Mouse (Mus musculus): ENCODE data around the gene App. TPM values are rescaled to one million over a fixed set of nuclear protein-coding genes. Genes with fewer than 3 reads are reported as not detected.

Gene App
- total and polyA plus RNA-seq, 2 experiments from 2014 or later = 433 to 493 TPM

GRCm38 (mm10) chr16:85136046-85136445, 37.5 kb downstream of the App start:
- no peak for ATAC-seq
- 77% methylated on average over 4 of the region's 4 CpGs for WGBS

GRCm38 (mm10) chr16:85133468-85133881, 40.1 kb downstream of the App start:
- TF ChIP-seq CTCF (IDR thresholded peaks at IDR 0.05; ENCODE audit: low read depth) = no peak
- no peak overlapping the region for H3K4me2 ChIP-seq (ENCODE audit: low read depth)
- H3K9ac ChIP-seq = no peak overlapping the region
- H3K27ac ChIP-seq (ENCODE audit: low read depth, low read length) = no peak overlapping the region
- ATAC-seq = no peak; the same call in 1 of the 2 replicates
- no peak for DNase-seq
- H3K4me3 ChIP-seq (ENCODE audit: low read depth, low read length) = no peak overlapping the region
- H3K36me3 ChIP-seq (ENCODE audit: insufficient read depth) = no peaks in the 10 kb centered on the region
- no peaks in the 10 kb centered on the region for H3K27me3 ChIP-seq (ENCODE audit: insufficient read depth, low read length)
- H3K9me3 ChIP-seq (ENCODE audit: low read length) = no peaks in the 10 kb centered on the region
- H3K4me1 ChIP-seq (ENCODE audit: insufficient read depth) = peaks cover 2% of the 10 kb centered on the region; the same call in 1 of the 2 replicates
- 59% methylated on average over 5 of the region's 5 CpGs for WGBS

More at GRCm38 (mm10) chr16:85136046-85136445, 37.5 kb downstream of the App start:
- no peak overlapping the region for H3K4me3 ChIP-seq (ENCODE audit: low read depth, low read length)
- TF ChIP-seq CTCF (IDR thresholded peaks at IDR 0.05; ENCODE audit: low read depth) = no peak
- no peaks in the 10 kb centered on the region for H3K27me3 ChIP-seq (ENCODE audit: insufficient read depth, low read length)
- no peaks in the 10 kb centered on the region for H3K9me3 ChIP-seq (ENCODE audit: low read length)
- no peak for DNase-seq
- H3K4me2 ChIP-seq (ENCODE audit: low read depth) = no peak overlapping the region
- no peak overlapping the region for H3K27ac ChIP-seq (ENCODE audit: low read depth, low read length)
- H3K4me1 ChIP-seq (ENCODE audit: insufficient read depth) = 0 out of 2 replicates have a peak, but pooled peaks cover 2% of the 10 kb centered on the region
- no peaks in the 10 kb centered on the region for H3K36me3 ChIP-seq (ENCODE audit: insufficient read depth)
- no peak overlapping the region for H3K9ac ChIP-seq

DNA sequence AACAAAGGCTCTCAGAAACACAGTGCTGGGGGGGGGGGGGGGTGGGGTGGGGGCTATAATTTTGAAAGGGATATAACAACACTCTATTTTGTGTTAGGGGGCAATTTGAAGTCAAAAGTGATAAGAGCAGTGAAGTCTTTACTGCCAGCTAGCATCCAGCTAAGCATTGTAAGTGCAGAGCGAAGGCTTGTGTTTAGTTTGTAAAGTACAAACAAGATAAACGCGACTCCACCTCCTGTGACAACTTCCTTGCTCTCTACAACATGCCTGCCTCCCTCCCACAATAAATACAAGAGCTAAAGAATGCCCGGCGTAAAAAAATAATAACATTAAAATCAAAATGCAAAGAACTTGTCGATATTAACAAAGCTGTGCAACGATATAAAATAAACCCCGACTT, 40.5 kb downstream of the App start:
- Histone ChIP-seq H3K4me1 (ENCODE audit: insufficient read depth) (peaks cover 6% of the 10 kb centered on the region), H3K4me2 (ENCODE audit: low read depth) (no peak overlapping the region), H3K4me3 (ENCODE audit: low read depth, low read length) (no peak overlapping the region), H3K9me3 (ENCODE audit: low read length) (no peaks in the 10 kb centered on the region), H3K9ac (no peak overlapping the region), H3K36me3 (ENCODE audit: insufficient read depth) (no peaks in the 10 kb centered on the region), H3K27ac (ENCODE audit: low read depth, low read length) (no peak overlapping the region), H3K27me3 (ENCODE audit: insufficient read depth, low read length) (no peaks in the 10 kb centered on the region)
- WGBS = 85% methylated on average over 8 of the region's 8 CpGs
- no peak for DNase-seq
- no peak for TF ChIP-seq CTCF (IDR thresholded peaks at IDR 0.05; ENCODE audit: low read depth)
- no peak for ATAC-seq

DNA sequence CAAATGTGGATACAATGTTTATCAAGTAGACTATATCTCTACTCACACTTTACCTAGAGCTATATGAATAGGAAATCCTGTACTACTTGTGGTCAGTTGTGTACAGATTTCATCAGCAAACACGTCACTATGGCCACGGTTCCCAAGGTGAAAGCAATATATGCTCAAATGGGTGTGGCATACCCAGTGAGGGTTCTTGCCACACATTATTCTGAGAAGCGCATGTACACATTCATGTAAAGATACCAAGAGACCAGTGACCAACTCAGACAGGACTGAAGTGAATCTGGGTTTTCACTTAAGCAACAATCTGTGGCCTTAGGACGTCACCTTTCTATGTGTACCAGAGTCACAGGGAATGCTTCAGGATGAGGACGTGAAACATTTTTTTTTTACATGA, 41.4 kb downstream of the App start:
- 89% methylated on average over 5 of the region's 5 CpGs for WGBS
- ATAC-seq = no peak
- H3K9me3 ChIP-seq (ENCODE audit: low read length) = no peaks in the 10 kb centered on the region

GRCm38 (mm10) chr16:85130861-85131556, 42.6 kb downstream of the App start:
- no peak for TF ChIP-seq CTCF (IDR thresholded peaks at IDR 0.05; ENCODE audit: low read depth)
- no peak overlapping the region for H3K9ac ChIP-seq
- no peak for ATAC-seq
- H3K27me3 ChIP-seq (ENCODE audit: insufficient read depth, low read length) = no peaks in the 10 kb centered on the region
- H3K4me3 ChIP-seq (ENCODE audit: low read depth, low read length) = no peak overlapping the region
- H3K9me3 ChIP-seq (ENCODE audit: low read length) = no peaks in the 10 kb centered on the region
- WGBS = 80% methylated on average over 7 of the region's 7 CpGs
- H3K27ac ChIP-seq (ENCODE audit: low read depth, low read length) = no peak overlapping the region
- DNase-seq = no peak
- H3K36me3 ChIP-seq (ENCODE audit: insufficient read depth) = no peaks in the 10 kb centered on the region
- H3K4me2 ChIP-seq (ENCODE audit: low read depth) = no peak overlapping the region
- H3K4me1 ChIP-seq (ENCODE audit: insufficient read depth) = peaks cover 13% of the 10 kb centered on the region

More for the DNA sequence above, 41.4 kb downstream of the App start:
- H3K4me1 ChIP-seq (ENCODE audit: insufficient read depth) = peaks cover 10% of the 10 kb centered on the region
- no peaks in the 10 kb centered on the region for H3K36me3 ChIP-seq (ENCODE audit: insufficient read depth)
- no peak overlapping the region for H3K27ac ChIP-seq (ENCODE audit: low read depth, low read length)
- no peaks in the 10 kb centered on the region for H3K27me3 ChIP-seq (ENCODE audit: insufficient read depth, low read length)
- DNase-seq = no peak
- no peak overlapping the region for H3K4me3 ChIP-seq (ENCODE audit: low read depth, low read length)
- no peak overlapping the region for H3K4me2 ChIP-seq (ENCODE audit: low read depth)
- H3K9ac ChIP-seq = no peak overlapping the region
- no peak for TF ChIP-seq CTCF (IDR thresholded peaks at IDR 0.05; ENCODE audit: low read depth)

GRCm38 (mm10) chr16:85128693-85129657, 44.6 kb downstream of the App start:
- H3K4me3 ChIP-seq (ENCODE audit: low read depth, low read length) = no peak overlapping the region
- 0 out of 2 replicates have a peak overlapping the region, but pooled peaks have one; percentile 35 for H3K27ac ChIP-seq (ENCODE audit: low read depth, low read length)
- no peak for ATAC-seq
- no peak overlapping the region for H3K4me2 ChIP-seq (ENCODE audit: low read depth)
- no peaks in the 10 kb centered on the region for H3K27me3 ChIP-seq (ENCODE audit: insufficient read depth, low read length)
- no peak for DNase-seq
- H3K36me3 ChIP-seq (ENCODE audit: insufficient read depth) = no peaks in the 10 kb centered on the region
- WGBS = 46% methylated on average over 13 of the region's 13 CpGs
- no peak overlapping the region for H3K9ac ChIP-seq
- peaks cover 13% of the 10 kb centered on the region for H3K4me1 ChIP-seq (ENCODE audit: insufficient read depth)
- no peak for TF ChIP-seq CTCF (IDR thresholded peaks at IDR 0.05; ENCODE audit: low read depth)
- H3K9me3 ChIP-seq (ENCODE audit: low read length) = no peaks in the 10 kb centered on the region

DNA sequence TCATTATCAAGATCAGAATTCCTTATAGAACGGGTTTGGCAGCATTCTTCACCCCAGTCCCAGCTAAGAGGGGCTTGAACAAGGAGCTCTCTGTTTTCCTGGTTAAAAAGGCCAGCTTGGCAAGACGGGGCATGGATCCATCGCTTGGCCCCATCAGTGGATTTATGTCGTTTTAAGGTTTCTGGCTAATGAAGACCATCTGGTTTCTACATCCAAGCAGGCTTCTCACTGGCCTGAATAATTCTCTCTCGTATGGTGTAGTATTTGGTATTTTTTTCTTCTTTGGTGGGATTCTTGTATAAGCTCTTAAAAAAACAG, 45.3 kb downstream of the App start:
- DNase-seq (peak; percentile 50), ATAC-seq (peak; percentile 72)
- Histone ChIP-seq H3K9ac (no peak overlapping the region), H3K4me3 (ENCODE audit: low read depth, low read length) (no peak overlapping the region), H3K9me3 (ENCODE audit: low read length) (no peaks in the 10 kb centered on the region), H3K27me3 (ENCODE audit: insufficient read depth, low read length) (no peaks in the 10 kb centered on the region), H3K4me1 (ENCODE audit: insufficient read depth) (peaks cover 13% of the 10 kb centered on the region), H3K4me2 (ENCODE audit: low read depth) (no peak overlapping the region), H3K27ac (ENCODE audit: low read depth, low read length) (peak overlapping the region; percentile 57), H3K36me3 (ENCODE audit: insufficient read depth) (no peaks in the 10 kb centered on the region)
- no peak for TF ChIP-seq CTCF (IDR thresholded peaks at IDR 0.05; ENCODE audit: low read depth)
- WGBS = 19% methylated on average over 5 of the region's 5 CpGs

All from forebrain, postnatal 0 days (tissue).